ENCODE assay signal across 20 mouse cellular contexts in the genomic region with DNA sequence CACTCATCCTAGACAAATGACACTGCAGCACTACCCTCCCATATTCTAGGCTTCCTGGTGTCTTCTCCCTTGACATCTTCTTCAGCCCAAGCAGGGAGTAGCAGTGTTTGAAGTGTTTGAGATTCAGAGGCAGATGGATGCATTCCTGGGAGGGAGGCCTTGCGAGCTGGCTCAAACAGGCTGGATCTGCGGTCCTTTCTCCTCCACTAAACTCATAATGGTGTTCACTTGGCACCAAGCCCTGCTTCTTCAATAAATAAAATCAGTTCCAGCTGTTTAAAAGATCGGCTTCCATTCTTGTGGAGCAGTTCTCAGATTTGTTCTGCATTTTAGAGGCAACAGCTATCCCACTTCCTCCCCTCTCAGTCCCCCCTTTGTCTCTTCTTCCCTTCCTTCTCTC.
DNase-seq lines count a peak whose midpoint lies in the region; ATAC-seq and TF ChIP-seq lines count a peak whose summit lies in the region.
"Had no signal": no experiment of that assay in that cellular context is flagged by ENCODE, and none has a peak within 500 bp of the region (broad histone marks: within the 10 kb centered on the region; RNA-seq: fewer than 3 reads in every experiment).

No protein-coding gene starts in this region.

- H3K9ac ChIP-seq in stomach, embryonic 14.5 days (replicated peaks; ENCODE audit: low read depth, low read length), result no peak overlapping the region
- no peak overlapping the region for H3K9ac ChIP-seq in stomach, postnatal 0 days (ENCODE audit: low read length)
- H3K9ac ChIP-seq: forebrain, embryonic 15.5 days; liver, embryonic 15.5 days; midbrain, embryonic 12.5 days had no signal

- no peak for TF ChIP-seq CTCF in stomach, postnatal 0 days (IDR thresholded peaks at IDR 0.05; ENCODE audit: low read depth)

- H3K27ac ChIP-seq in stomach, embryonic 14.5 days (ENCODE audit: low read length), result no peak overlapping the region
- no peak overlapping the region for H3K27ac ChIP-seq in stomach, postnatal 0 days (replicated peaks)
- H3K27ac ChIP-seq: forebrain, embryonic 15.5 days; hindbrain, embryonic 10.5 days; liver, embryonic 15.5 days; midbrain, embryonic 12.5 days had no signal

- H3K4me1 ChIP-seq in stomach, embryonic 14.5 days (ENCODE audit: control insufficient read depth, insufficient read depth, low read length), result peaks cover 11% of the 10 kb centered on the region; the same call in 1 of the 2 replicates
- no peaks in the 10 kb centered on the region for H3K4me1 ChIP-seq in stomach, postnatal 0 days (replicated peaks; ENCODE audit: control insufficient read depth, insufficient read depth)
- H3K4me1 ChIP-seq: liver, embryonic 15.5 days had no signal

- no peaks in the 10 kb centered on the region for H3K36me3 ChIP-seq in stomach, embryonic 14.5 days (ENCODE audit: control insufficient read depth, insufficient read depth, low read length)
- no peaks in the 10 kb centered on the region for H3K36me3 ChIP-seq in stomach, postnatal 0 days (ENCODE audit: control insufficient read depth, insufficient read depth, low read length)
- H3K36me3 ChIP-seq: forebrain, embryonic 15.5 days; hindbrain, embryonic 10.5 days; liver, embryonic 15.5 days; midbrain, embryonic 12.5 days had no signal

- intact Hi-C loops in heart, postnatal 10 days (cut with DNase I), result no loop called here

- no peaks in the 10 kb centered on the region for H3K9me3 ChIP-seq in stomach, embryonic 14.5 days (ENCODE audit: control insufficient read depth, low read depth, low read length)
- H3K9me3 ChIP-seq in stomach, postnatal 0 days (ENCODE audit: control insufficient read depth, low read length), result no peaks in the 10 kb centered on the region
- H3K9me3 ChIP-seq: forebrain, embryonic 15.5 days; hindbrain, embryonic 10.5 days; liver, embryonic 15.5 days; midbrain, embryonic 12.5 days had no signal

- H3K27me3 ChIP-seq in stomach, embryonic 14.5 days (ENCODE audit: control insufficient read depth, insufficient read depth, low read length), result no peaks in the 10 kb centered on the region
- H3K27me3 ChIP-seq in stomach, postnatal 0 days (ENCODE audit: control insufficient read depth, insufficient read depth, low read length), result no peaks in the 10 kb centered on the region
- H3K27me3 ChIP-seq: forebrain, embryonic 15.5 days; liver, embryonic 15.5 days; Patski had no signal

- no peak overlapping the region for H3K4me3 ChIP-seq in stomach, embryonic 14.5 days (ENCODE audit: low read depth, low read length)
- no peak overlapping the region for H3K4me3 ChIP-seq in stomach, postnatal 0 days (ENCODE audit: low read depth, low read length)
- H3K4me3 ChIP-seq: forebrain, embryonic 15.5 days; hindbrain, embryonic 10.5 days; liver, embryonic 15.5 days; midbrain, embryonic 12.5 days had no signal

- TF ChIP-seq EP300 in stomach, postnatal 0 days (optimal IDR thresholded peaks at IDR 0.05), result no peak

- WGBS in stomach, embryonic 14.5 days, result 22% methylated on average over 3 of the region's 3 CpGs
- 32% methylated on average over 3 of the region's 3 CpGs for WGBS in stomach, postnatal 0 days

- DNase-seq in kidney, postnatal 10 days, result peak; percentile 11
- no peak for DNase-seq in kidney, postnatal 36 days
- DNase-seq in stomach, postnatal 0 days (ENCODE audit: low spot score), result no peak
- DNase-seq in forelimb bud, embryonic 11.5 days (ENCODE audit: low read depth, low spot score), result peak; percentile 46
- DNase-seq in adrenal gland, adult 2 months, result no peak
- DNase-seq in heart, postnatal 10 days, result no peak
- DNase-seq: adrenal gland, postnatal 10 days; cerebellum, adult 11 months; cerebellum, postnatal 14 days; embryo, embryonic 11 days; retina, postnatal 1 day; thymus, postnatal 14 days had no signal

- ATAC-seq in stomach, embryonic 14.5 days (ENCODE audit: insufficient number of reproducible peaks, insufficient read depth, low FRiP score, low read depth), result peak; percentile 28; the same call in 1 of the 2 replicates
- no peak for ATAC-seq in stomach, postnatal 0 days (ENCODE audit: low FRiP score, low TSS enrichment)
- ATAC-seq: forebrain, embryonic 15.5 days; intestine, embryonic 16.5 days; lung, postnatal 0 days; Patski had no signal

- no peak overlapping the region for H3K4me2 ChIP-seq in stomach, embryonic 14.5 days (replicated peaks; ENCODE audit: low read depth, low read length)
- H3K4me2 ChIP-seq in stomach, postnatal 0 days (replicated peaks; ENCODE audit: low read depth), result no peak overlapping the region
- H3K4me2 ChIP-seq: forebrain, embryonic 15.5 days; liver, embryonic 15.5 days; midbrain, embryonic 12.5 days had no signal

Comparison
In these comparisons a context has a peak if more than half of its experiments do, and no peak if none do; other contexts are left out.
1. DNase-seq: peak in kidney, postnatal 10 days (single experiment) and forelimb bud, embryonic 11.5 days (single experiment); none in kidney, postnatal 36 days (0 of 2), stomach, postnatal 0 days (single experiment), adrenal gland, adult 2 months (single experiment) and heart, postnatal 10 days (0 of 2).